Mouse (Mus musculus) lung, embryonic 14.5 days (tissue): Measurements from ENCODE around the gene Cnn2. TPM values are rescaled to one million over a fixed set of nuclear protein-coding genes. Genes with fewer than 3 reads are reported as not detected.
"Not testable (repeated sequence)": the region's sequence is repeated elsewhere in the genome, so short reads cannot be mapped to it uniquely, and the experiment has no call there.

Source experiments
- ATAC-seq: fragments of 200-750 bp; cut with Nextera tagmentation; 2 replicates; pipeline ENCODE4 v1.8.0; 2017; ENCODE audit warnings: mild to moderate bottlenecking, moderate TSS enrichment, moderate library complexity; ENCODE audit not compliant: insufficient read depth
- DNase-seq: peaks from one replicate; pipeline ENCODE4 v3.0.0-alpha.2; 2015
- H3K27ac ChIP-seq: fragments of 300-500 bp; sonication (generic); 2 replicates; pipeline ENCODE4 v1.5.1; 2014; ENCODE audit warnings: low read depth, mild to moderate bottlenecking, moderate library complexity
- H3K27me3 ChIP-seq: fragments of 300-500 bp; sonication (generic); 2 replicates; pipeline ENCODE4 v1.6.1; 2014; ENCODE audit warnings: low read length, control low read depth; ENCODE audit not compliant: insufficient read depth
- H3K36me3 ChIP-seq: fragments of 300-500 bp; sonication (generic); 2 replicates; pipeline ENCODE4 v1.6.1; 2014; ENCODE audit warnings: control low read depth; ENCODE audit not compliant: insufficient read depth
- H3K4me1 ChIP-seq: fragments of 300-500 bp; sonication (generic); 2 replicates; pipeline ENCODE4 v1.6.1; 2014; ENCODE audit warnings: antibody characterized with exemption, control low read depth; ENCODE audit not compliant: insufficient read depth
- H3K4me2 ChIP-seq: fragments of 300-500 bp; sonication (generic); 2 replicates; pipeline ENCODE4 v1.6.1; 2014; ENCODE audit warnings: mild to moderate bottlenecking
- H3K4me3 ChIP-seq: fragments of 300-500 bp; sonication (generic); 2 replicates; pipeline ENCODE4 v1.5.1; 2014; ENCODE audit warnings: low read depth, low read length
- H3K9ac ChIP-seq: fragments of 300-500 bp; sonication (generic); 2 replicates; pipeline ENCODE4 v1.6.1; 2014
- H3K9me3 ChIP-seq: fragments of 300-500 bp; sonication (generic); 2 replicates; pipeline ENCODE4 v1.6.1; 2016; ENCODE audit warnings: low read depth, low read length, control low read depth
- CTCF ChIP-seq: IDR thresholded peaks from 2 replicates; pipeline ENCODE4 v1.5.1; 2016; ENCODE audit warnings: antibody characterized with exemption, low read depth
- WGBS: fragments of 180-500 bp; shearing (Covaris S2); extraction: QIAGEN DNeasy Blood & Tissue Kit; methylation state at CpG from one replicate; pipeline ENCODE4 v1.1.7; 2014; 5-methylcytosine and 5-hydroxymethylcytosine counted together
- polyA plus RNA-seq: library from polyadenylated mRNA; unstranded; fragments of >200 nt; fragmentation: Nextera tagmentation; extraction: Ambion mirVana; gene quantifications from 2 replicates; pipeline ENCODE4 v1.2.1, GENCODE M21; 2014

The Cnn2 gene
- polyA plus RNA-seq, 1 experiment from 2014 or later = 354 TPM

DNA sequence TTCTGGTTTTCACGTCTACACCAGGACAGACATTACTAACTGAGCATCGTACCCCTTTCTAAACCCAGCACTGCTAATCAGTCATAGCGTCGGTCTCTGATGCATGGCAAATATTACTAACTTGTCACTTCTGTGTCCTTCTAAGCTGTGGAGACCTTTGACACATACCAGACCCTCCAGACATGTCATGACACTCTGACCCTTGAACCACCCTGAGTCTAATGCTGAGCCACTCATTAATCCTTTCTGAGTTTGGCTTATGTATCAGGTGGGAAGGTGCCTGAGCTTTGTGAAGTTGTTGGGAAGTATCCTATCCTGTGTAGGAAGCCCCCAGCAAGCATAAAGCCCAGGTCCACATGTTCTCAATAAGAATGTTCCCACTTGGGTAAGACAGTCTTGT, 38.5 kb upstream of the Cnn2 start:
- WGBS = 86% methylated on average over 4 of the region's 4 CpGs
- no peak for ATAC-seq
- H3K36me3 ChIP-seq = peaks cover 57% of the 10 kb centered on the region

GRCm38 (mm10) chr10:79950661-79951060, 37.7 kb upstream of the Cnn2 start:
- H3K36me3 ChIP-seq = peaks cover 57% of the 10 kb centered on the region
- H3K9me3 ChIP-seq = no peaks in the 10 kb centered on the region
- H3K27me3 ChIP-seq = no peaks in the 10 kb centered on the region
- peaks cover 13% of the 10 kb centered on the region for H3K4me1 ChIP-seq
- H3K27ac ChIP-seq = no peak overlapping the region
- TF ChIP-seq CTCF = no peak
- 83% methylated on average over 18 of the region's 18 CpGs for WGBS
- no peak overlapping the region for H3K4me2 ChIP-seq
- no peak for ATAC-seq
- H3K4me3 ChIP-seq = no peak overlapping the region
- DNase-seq = no peak
- no peak overlapping the region for H3K9ac ChIP-seq

More for the DNA sequence above, 38.5 kb upstream of the Cnn2 start:
- H3K27me3 ChIP-seq = no peaks in the 10 kb centered on the region
- no peak overlapping the region for H3K27ac ChIP-seq
- H3K4me2 ChIP-seq = no peak overlapping the region
- H3K4me1 ChIP-seq = peaks cover 17% of the 10 kb centered on the region
- DNase-seq = no peak
- TF ChIP-seq CTCF = no peak
- no peak overlapping the region for H3K4me3 ChIP-seq
- no peak overlapping the region for H3K9ac ChIP-seq
- H3K9me3 ChIP-seq = no peaks in the 10 kb centered on the region

- Histone ChIP-seq H3K4me3 (no peak overlapping the region), H3K9me3 (no peaks in the 10 kb centered on the region), H3K9ac (no peak overlapping the region), H3K27ac (no peak overlapping the region), H3K4me2 (no peak overlapping the region), H3K27me3 (no peaks in the 10 kb centered on the region), H3K4me1 (no peaks in the 10 kb centered on the region), H3K36me3 (peaks cover 42% of the 10 kb centered on the region)
- WGBS = 81% methylated on average over 6 of the region's 6 CpGs
- peak; percentile 74 for TF ChIP-seq CTCF
- DNase-seq = peak; percentile 57
- no peak for ATAC-seq
Observed at GRCm38 (mm10) chr10:79953946-79954345, 34.4 kb upstream of the Cnn2 start.

GRCm38 (mm10) chr10:79955691-79956090, 32.7 kb upstream of the Cnn2 start:
- H3K27me3 ChIP-seq = no peaks in the 10 kb centered on the region

DNA sequence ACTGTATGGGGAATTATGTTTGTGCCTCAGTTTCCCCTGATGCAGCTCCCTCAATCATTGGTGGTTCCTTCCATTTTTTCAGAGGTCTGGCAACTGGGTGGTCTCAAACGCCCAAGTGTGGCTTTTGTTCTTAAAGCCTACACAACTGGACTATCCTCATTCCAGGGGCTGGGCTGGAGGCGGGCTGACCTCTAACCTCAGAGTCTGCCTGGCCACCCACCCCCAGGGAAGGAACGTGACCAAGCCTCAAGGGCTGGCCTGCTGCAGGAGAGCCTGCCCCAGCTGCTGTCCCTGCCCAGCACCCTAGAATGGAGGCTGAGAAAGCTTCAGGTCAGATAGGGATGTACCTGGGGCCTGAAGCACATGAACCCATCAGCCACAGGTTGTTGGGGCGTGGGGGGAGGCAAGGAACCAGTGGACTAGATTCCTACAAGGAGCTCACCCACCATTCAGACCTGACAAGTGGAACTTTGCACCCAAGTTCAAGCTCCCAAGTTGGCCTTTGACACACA, 31.7 kb upstream of the Cnn2 start:
- Histone ChIP-seq H3K9ac (no peak overlapping the region), H3K4me1 (0 out of 2 replicates have a peak, but pooled peaks cover 6% of the 10 kb centered on the region), H3K4me2 (no peak overlapping the region), H3K27ac (no peak overlapping the region), H3K9me3 (no peaks in the 10 kb centered on the region), H3K27me3 (no peaks in the 10 kb centered on the region), H3K36me3 (peaks cover 21% of the 10 kb centered on the region), H3K4me3 (no peak overlapping the region)
- DNase-seq (no peak), ATAC-seq (no peak)
- WGBS = 20% methylated on average over 4 of the region's 4 CpGs
- TF ChIP-seq CTCF = no peak

More at GRCm38 (mm10) chr10:79955691-79956090, 32.7 kb upstream of the Cnn2 start:
- Histone ChIP-seq H3K9ac (no peak overlapping the region), H3K4me1 (no peaks in the 10 kb centered on the region), H3K27ac (no peak overlapping the region), H3K36me3 (peaks cover 25% of the 10 kb centered on the region), H3K9me3 (no peaks in the 10 kb centered on the region), H3K4me3 (no peak overlapping the region), H3K4me2 (no peak overlapping the region)
- ATAC-seq (no peak), DNase-seq (no peak)
- WGBS = 62% methylated on average over 9 of the region's 9 CpGs
- no peak for TF ChIP-seq CTCF

GRCm38 (mm10) chr10:79958140-79958816, 30.1 kb upstream of the Cnn2 start:
- H3K4me2 ChIP-seq = peak overlapping the region; percentile 45
- H3K9ac ChIP-seq = no peak overlapping the region
- peak; percentile 85 for DNase-seq
- no peak overlapping the region for H3K27ac ChIP-seq
- no peaks in the 10 kb centered on the region for H3K9me3 ChIP-seq
- no peak for ATAC-seq
- WGBS = 12% methylated on average over 21 of the region's 21 CpGs
- peaks cover 24% of the 10 kb centered on the region for H3K36me3 ChIP-seq
- no peaks in the 10 kb centered on the region for H3K27me3 ChIP-seq
- peak; percentile 94 for TF ChIP-seq CTCF
- 0 out of 2 replicates have a peak, but pooled peaks cover 6% of the 10 kb centered on the region for H3K4me1 ChIP-seq
- H3K4me3 ChIP-seq = no peak overlapping the region

- H3K4me3 ChIP-seq = peak overlapping the region; percentile 99
- H3K27me3 ChIP-seq, ATAC-seq, DNase-seq, H3K9me3 ChIP-seq, H3K27ac ChIP-seq, H3K4me1 ChIP-seq, H3K9ac ChIP-seq: not testable (repeated sequence)
- H3K36me3 ChIP-seq = peaks cover 31% of the 10 kb centered on the region
- 33% methylated on average over 10 of the region's 10 CpGs for WGBS
- H3K4me2 ChIP-seq = peak overlapping the region; percentile 89
Observed at GRCm38 (mm10) chr10:79959412-79959811, 29.0 kb upstream of the Cnn2 start.
